Mouse (Mus musculus) liver, adult (tissue): ENCODE results near the gene Sgca.

Experiments
- GATA4 ChIP-seq: IDR thresholded peaks from 2 replicates; pipeline ENCODE4 v1.6.1; 2014; ENCODE audit warnings: mild to moderate bottlenecking, low read length; ENCODE audit not compliant: insufficient replicate concordance

Sgca gene

GRCm38 (mm10) chr11:94944295-94944694 is 31.8 kb downstream of the Sgca start:
- no peak for TF ChIP-seq GATA4

- no peak for TF ChIP-seq GATA4
Observed at GRCm38 (mm10) chr11:94943054-94943453, 33.1 kb downstream of the Sgca start.

DNA sequence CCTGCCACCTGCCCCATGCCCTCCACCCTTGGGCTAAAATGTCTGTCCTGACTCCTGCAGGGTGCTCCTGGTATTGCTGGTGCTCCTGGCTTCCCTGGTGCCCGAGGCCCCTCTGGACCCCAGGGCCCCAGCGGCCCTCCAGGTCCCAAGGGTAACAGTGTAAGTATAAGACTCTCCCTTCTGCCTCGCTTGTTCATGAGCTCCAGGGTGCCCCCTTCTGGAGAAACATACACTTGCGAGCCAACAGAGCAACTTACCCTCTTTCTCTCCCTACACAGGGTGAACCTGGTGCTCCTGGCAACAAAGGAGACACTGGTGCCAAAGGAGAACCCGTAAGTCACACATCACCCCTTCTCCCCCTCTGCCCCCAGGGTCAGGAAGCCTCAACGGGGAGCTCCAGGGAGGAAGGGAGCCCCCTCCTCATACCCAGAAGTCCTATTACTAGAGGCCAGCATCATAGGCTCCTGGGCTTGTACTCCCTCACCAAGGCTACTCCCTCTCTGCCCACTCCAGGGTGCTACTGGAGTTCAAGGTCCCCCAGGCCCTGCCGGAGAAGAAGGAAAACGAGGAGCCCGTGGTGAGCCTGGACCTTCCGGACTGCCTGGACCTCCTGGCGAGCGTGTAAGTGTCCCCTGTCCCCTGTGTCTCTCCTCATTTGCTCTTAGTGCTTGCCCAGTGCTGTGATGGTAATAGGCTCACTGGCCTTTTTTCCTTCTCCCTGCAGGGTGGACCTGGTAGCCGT is 33.7 kb downstream of the Sgca start:
- no peak for TF ChIP-seq GATA4

DNA sequence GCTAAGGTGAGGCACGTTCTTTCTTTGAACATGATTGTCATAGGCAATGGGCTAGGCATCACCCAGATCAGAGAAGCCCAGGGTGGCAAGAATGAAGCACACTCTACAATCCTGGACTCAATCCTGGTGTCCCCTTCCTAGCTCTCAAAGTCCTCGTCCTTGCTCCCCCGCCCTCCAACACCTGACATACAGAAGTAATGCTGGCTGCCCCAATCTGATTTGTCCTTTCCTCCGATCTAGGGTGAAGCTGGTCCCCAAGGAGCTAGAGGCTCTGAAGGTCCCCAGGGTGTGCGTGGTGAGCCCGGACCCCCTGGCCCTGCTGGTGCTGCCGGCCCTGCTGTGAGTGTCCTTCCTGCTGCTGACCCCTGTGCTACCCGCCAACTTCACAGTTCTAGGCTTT is 34.4 kb downstream of the Sgca start:
- TF ChIP-seq GATA4 = no peak

DNA sequence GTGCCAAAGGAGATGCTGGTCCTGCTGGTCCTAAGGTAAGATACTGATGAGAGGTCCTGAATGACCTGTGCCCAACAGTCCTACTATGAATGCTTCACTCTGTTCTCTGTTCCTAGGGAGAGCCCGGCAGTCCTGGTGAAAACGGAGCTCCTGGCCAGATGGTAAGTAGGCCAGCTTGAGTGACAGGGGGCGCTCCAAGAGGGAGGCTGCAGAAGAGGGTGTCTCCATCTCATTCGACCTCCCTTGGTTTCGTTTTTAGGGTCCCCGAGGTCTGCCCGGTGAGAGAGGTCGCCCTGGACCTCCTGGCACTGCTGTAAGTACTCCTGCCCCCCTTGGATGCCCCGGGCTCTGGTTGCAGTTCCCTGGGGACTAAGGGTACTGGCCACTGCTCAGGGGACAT is 35.0 kb downstream of the Sgca start:
- no peak for TF ChIP-seq GATA4

- no peak for TF ChIP-seq GATA4
Observed at GRCm38 (mm10) chr11:94939280-94939679, 36.8 kb downstream of the Sgca start.

- no peak for TF ChIP-seq GATA4
Observed at GRCm38 (mm10) chr11:94938296-94938695, 37.8 kb downstream of the Sgca start.

- TF ChIP-seq GATA4 = no peak
Observed at GRCm38 (mm10) chr11:94937787-94938186, 38.3 kb downstream of the Sgca start.

DNA sequence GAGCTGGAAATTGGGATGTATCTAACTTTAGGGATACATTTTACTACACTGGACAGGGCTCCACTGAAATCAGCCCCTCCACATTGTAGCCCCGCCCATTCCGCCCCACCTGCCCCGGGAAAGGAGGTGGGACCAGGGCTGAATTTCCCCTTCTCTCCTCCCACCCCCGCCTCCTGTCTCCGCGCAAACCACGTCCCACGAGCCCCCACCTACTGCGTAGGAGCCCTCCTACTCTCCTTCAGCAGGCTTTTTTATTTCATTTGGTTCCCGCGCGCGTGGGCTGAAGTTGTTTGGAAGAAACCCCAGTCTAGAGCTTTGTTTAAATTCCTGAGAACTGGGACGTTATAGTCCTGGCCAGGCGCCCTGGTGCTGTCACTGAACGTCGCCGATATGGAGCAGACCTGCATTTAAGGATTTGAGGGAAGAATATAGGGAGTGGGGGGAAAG is 38.8 kb downstream of the Sgca start:
- TF ChIP-seq GATA4 = no peak

DNA sequence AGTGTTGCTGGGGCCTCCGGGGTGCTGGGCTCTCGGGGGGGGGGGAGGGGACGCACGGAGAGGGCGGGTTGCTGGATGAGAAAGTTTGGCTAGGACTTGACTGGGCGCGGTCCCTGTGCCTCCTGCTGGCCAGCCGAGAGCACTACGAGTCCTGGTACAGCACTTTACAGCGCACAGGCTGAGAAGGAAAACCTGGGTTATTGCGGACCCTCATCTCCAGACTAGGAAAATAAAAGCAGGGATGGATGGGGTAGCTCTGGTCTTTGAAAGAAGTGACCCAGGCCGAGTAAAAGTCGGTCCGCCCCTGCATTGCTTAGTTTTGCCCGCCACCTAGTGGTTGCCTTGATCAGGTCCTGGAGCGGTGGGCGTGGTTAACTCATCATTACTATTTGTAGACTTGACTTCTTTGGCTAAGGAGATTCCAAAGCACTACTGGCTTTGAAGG is 39.3 kb downstream of the Sgca start:
- TF ChIP-seq GATA4 = no peak

GRCm38 (mm10) chr11:94936045-94936444 is 40.1 kb downstream of the Sgca start, which contains the start of gene Col1a1:
Gene Col1a1, plus strand, starts transcription at chr11:94936224.
- no peak for TF ChIP-seq GATA4

- no peak for TF ChIP-seq GATA4
Observed at GRCm38 (mm10) chr11:94934526-94934925, 41.6 kb downstream of the Sgca start.

GRCm38 (mm10) chr11:94933584-94933983 is 42.5 kb downstream of the Sgca start:
- no peak for TF ChIP-seq GATA4

GRCm38 (mm10) chr11:94930151-94930550 is 46.0 kb downstream of the Sgca start:
- no peak for TF ChIP-seq GATA4

GRCm38 (mm10) chr11:94929599-94929998 is 46.5 kb downstream of the Sgca start:
- TF ChIP-seq GATA4 = no peak

- no peak for TF ChIP-seq GATA4
Observed at GRCm38 (mm10) chr11:94928820-94929219, 47.3 kb downstream of the Sgca start.

DNA sequence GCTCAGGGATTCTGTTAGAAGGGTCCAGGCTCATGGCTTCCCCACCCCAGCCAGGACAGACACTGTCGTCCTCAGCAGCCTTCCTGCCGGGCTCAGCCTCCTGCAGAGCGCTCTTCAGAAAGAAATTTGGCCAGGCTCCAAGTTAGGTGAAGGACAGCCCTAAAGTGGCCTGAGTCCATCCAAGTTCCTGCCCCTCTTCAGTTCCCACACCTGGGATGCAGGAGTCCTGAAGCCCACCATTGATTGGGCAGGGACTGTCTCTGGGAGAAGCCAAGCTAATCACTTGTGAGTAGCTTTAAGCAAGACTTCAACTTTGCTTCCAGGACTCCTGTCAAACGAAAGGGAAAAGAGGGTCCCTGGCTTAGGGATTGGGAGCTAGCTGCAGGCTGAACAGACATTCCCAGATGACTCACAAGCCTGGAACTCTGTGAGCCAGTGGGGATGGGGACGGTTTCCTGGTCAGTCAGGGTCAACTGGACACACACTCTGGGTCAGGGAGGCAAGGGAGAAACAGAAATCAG is 48.3 kb downstream of the Sgca start:
- TF ChIP-seq GATA4 = no peak

GRCm38 (mm10) chr11:94926431-94926830 is 49.7 kb downstream of the Sgca start:
- no peak for TF ChIP-seq GATA4

DNA sequence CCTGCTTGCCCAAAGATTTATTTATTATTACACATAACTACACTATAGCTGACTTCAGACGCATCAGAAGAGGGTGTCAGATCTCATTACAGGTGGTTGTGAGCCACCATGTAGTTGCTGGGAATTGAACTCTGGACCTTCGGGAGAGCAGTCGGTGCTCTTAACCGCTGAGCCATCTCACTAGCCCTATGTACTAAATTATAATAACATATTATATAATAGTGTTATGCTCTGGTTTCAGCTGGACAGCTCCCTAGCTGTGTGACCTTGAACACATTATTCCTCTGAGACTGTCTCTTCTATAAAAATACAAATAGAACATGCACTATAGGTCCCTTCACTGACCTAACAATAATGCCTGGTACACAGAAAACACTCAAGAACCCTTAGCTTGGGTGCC is 51.1 kb downstream of the Sgca start:
- no peak for TF ChIP-seq GATA4
